Mouse (Mus musculus): ENCODE measurements around the gene Pnliprp2. TPM values are rescaled to one million over a fixed set of nuclear protein-coding genes. Genes with fewer than 3 reads are reported as not detected.

Gene Pnliprp2
- polyA plus RNA-seq, 2 experiments, result 0.04 TPM; not detected in 1

GRCm38 (mm10) chr19:58818571-58819415, 59.3 kb downstream of the Pnliprp2 start:
- no peak for TF ChIP-seq POLR2A (IDR thresholded peaks at IDR 0.05; ENCODE audit: borderline replicate concordance, extremely low read depth, insufficient read depth, insufficient read length)
- no peaks in the 10 kb centered on the region for H3K27me3 ChIP-seq (ENCODE audit: control insufficient read depth, insufficient read depth, low read length)
- H3K9ac ChIP-seq (ENCODE audit: low read depth, low read length, severe bottlenecking), result no peak overlapping the region
- no peaks in the 10 kb centered on the region for H3K9me3 ChIP-seq (ENCODE audit: control insufficient read depth, low read length)
- no peak for ATAC-seq (ENCODE audit: low FRiP score, low read depth)
- no peak overlapping the region for H3K4me2 ChIP-seq (replicated peaks; ENCODE audit: low read depth, low read length, severe bottlenecking)
- no peak for DNase-seq (ENCODE audit: low spot score)
- no peaks in the 10 kb centered on the region for H3K36me3 ChIP-seq (ENCODE audit: control insufficient read depth, insufficient read depth, low read length)
- no peak overlapping the region for H3K27ac ChIP-seq (replicated peaks; ENCODE audit: low read depth, low read length)
- H3K4me3 ChIP-seq (replicated peaks; ENCODE audit: low read length), result no peak overlapping the region
- 72% methylated on average over 14 of the region's 14 CpGs for WGBS
- peaks cover 8% of the 10 kb centered on the region; the same call in 1 of the 2 replicates for H3K4me1 ChIP-seq (ENCODE audit: control insufficient read depth, insufficient read depth, low read length)

- no peaks in the 10 kb centered on the region for H3K9me3 ChIP-seq (ENCODE audit: control insufficient read depth, low read length)
- TF ChIP-seq POLR2A (IDR thresholded peaks at IDR 0.05; ENCODE audit: borderline replicate concordance, extremely low read depth, insufficient read depth, insufficient read length), result no peak
- 62% methylated on average over 20 of the region's 20 CpGs for WGBS
- no peak overlapping the region for H3K9ac ChIP-seq (ENCODE audit: low read depth, low read length, severe bottlenecking)
- peaks cover 2% of the 10 kb centered on the region; the same call in 1 of the 2 replicates for H3K4me1 ChIP-seq (ENCODE audit: control insufficient read depth, insufficient read depth, low read length)
- H3K4me3 ChIP-seq (replicated peaks; ENCODE audit: low read length), result no peak overlapping the region
- H3K4me2 ChIP-seq (replicated peaks; ENCODE audit: low read depth, low read length, severe bottlenecking), result no peak overlapping the region
- ATAC-seq (ENCODE audit: low FRiP score, low read depth) (no peak), DNase-seq (ENCODE audit: low spot score) (no peak)
- no peaks in the 10 kb centered on the region for H3K36me3 ChIP-seq (ENCODE audit: control insufficient read depth, insufficient read depth, low read length)
- no peaks in the 10 kb centered on the region for H3K27me3 ChIP-seq (ENCODE audit: control insufficient read depth, insufficient read depth, low read length)
- no peak overlapping the region for H3K27ac ChIP-seq (replicated peaks; ENCODE audit: low read depth, low read length)
Observed at GRCm38 (mm10) chr19:58822454-58823200, 63.1 kb downstream of the Pnliprp2 start.

- H3K4me1 ChIP-seq (ENCODE audit: control insufficient read depth, insufficient read depth, low read length), result peaks cover 2% of the 10 kb centered on the region; the same call in 1 of the 2 replicates
- H3K4me3 ChIP-seq (replicated peaks; ENCODE audit: low read length), result no peak overlapping the region
- ATAC-seq (ENCODE audit: low FRiP score, low read depth) (no peak), DNase-seq (ENCODE audit: low spot score) (no peak)
- TF ChIP-seq POLR2A (IDR thresholded peaks at IDR 0.05; ENCODE audit: borderline replicate concordance, extremely low read depth, insufficient read depth, insufficient read length), result no peak
- H3K9ac ChIP-seq (ENCODE audit: low read depth, low read length, severe bottlenecking), result no peak overlapping the region
- H3K36me3 ChIP-seq (ENCODE audit: control insufficient read depth, insufficient read depth, low read length), result no peaks in the 10 kb centered on the region
- H3K4me2 ChIP-seq (replicated peaks; ENCODE audit: low read depth, low read length, severe bottlenecking), result no peak overlapping the region
- 92% methylated on average over 3 of the region's 3 CpGs for WGBS
- H3K27ac ChIP-seq (replicated peaks; ENCODE audit: low read depth, low read length), result no peak overlapping the region
- H3K27me3 ChIP-seq (ENCODE audit: control insufficient read depth, insufficient read depth, low read length), result no peaks in the 10 kb centered on the region
- no peaks in the 10 kb centered on the region for H3K9me3 ChIP-seq (ENCODE audit: control insufficient read depth, low read length)
Observed at GRCm38 (mm10) chr19:58823301-58823700, 63.8 kb downstream of the Pnliprp2 start.

- no peak overlapping the region for H3K4me2 ChIP-seq (replicated peaks; ENCODE audit: low read depth, low read length, severe bottlenecking)
- no peaks in the 10 kb centered on the region for H3K27me3 ChIP-seq (ENCODE audit: control insufficient read depth, insufficient read depth, low read length)
- H3K9me3 ChIP-seq (ENCODE audit: control insufficient read depth, low read length), result no peaks in the 10 kb centered on the region
- H3K36me3 ChIP-seq (ENCODE audit: control insufficient read depth, insufficient read depth, low read length), result no peaks in the 10 kb centered on the region
- no peak for DNase-seq (ENCODE audit: low spot score)
- H3K4me3 ChIP-seq (replicated peaks; ENCODE audit: low read length), result no peak overlapping the region
- H3K27ac ChIP-seq (replicated peaks; ENCODE audit: low read depth, low read length), result no peak overlapping the region
- WGBS, result 72% methylated on average over 1 of the region's 1 CpGs
- no peaks in the 10 kb centered on the region for H3K4me1 ChIP-seq (ENCODE audit: control insufficient read depth, insufficient read depth, low read length)
- H3K9ac ChIP-seq (ENCODE audit: low read depth, low read length, severe bottlenecking), result no peak overlapping the region
- no peak for TF ChIP-seq POLR2A (IDR thresholded peaks at IDR 0.05; ENCODE audit: borderline replicate concordance, extremely low read depth, insufficient read depth, insufficient read length)
- ATAC-seq (ENCODE audit: low FRiP score, low read depth), result no peak
Observed at GRCm38 (mm10) chr19:58824316-58824715, 64.8 kb downstream of the Pnliprp2 start.

Other genes starting within 250 kb of the Pnliprp2 start
- gene Ccdc172, start 247.7 kb upstream of the Pnliprp2 start, polyA plus RNA-seq (2012; rRNA removed), result not detected in 2 replicates
- not detected in 2 replicates for gene Ccdc172, start 247.7 kb upstream of the Pnliprp2 start, polyA plus RNA-seq (2014; fragmentation: Nextera tagmentation; extraction: Ambion mirVana)
- gene Pnlip, start 107.2 kb upstream of the Pnliprp2 start, polyA plus RNA-seq (2012; rRNA removed), result 0.14 TPM in 1 of 2 replicates, not detected in the other
- not detected in 2 replicates for gene Pnlip, start 107.2 kb upstream of the Pnliprp2 start, polyA plus RNA-seq (2014; fragmentation: Nextera tagmentation; extraction: Ambion mirVana)
- 0.06 and 0.12 TPM in 2 replicates for gene Pnliprp1, start 30.8 kb upstream of the Pnliprp2 start, polyA plus RNA-seq (2012; rRNA removed)
- gene Pnliprp1, start 30.8 kb upstream of the Pnliprp2 start, polyA plus RNA-seq (2014; fragmentation: Nextera tagmentation; extraction: Ambion mirVana), result 0.36 TPM in 1 of 2 replicates, not detected in the other
- not detected in 2 replicates for gene 1700019N19Rik, start 34.7 kb downstream of the Pnliprp2 start, polyA plus RNA-seq (2012; rRNA removed)
- gene 1700019N19Rik, start 34.7 kb downstream of the Pnliprp2 start, polyA plus RNA-seq (2014; fragmentation: Nextera tagmentation; extraction: Ambion mirVana), result not detected in 2 replicates
- gene Eno4, start 183.7 kb downstream of the Pnliprp2 start, polyA plus RNA-seq (2012; rRNA removed), result 0.28 and 0.31 TPM in 2 replicates
- gene Eno4, start 183.7 kb downstream of the Pnliprp2 start, polyA plus RNA-seq (2014; fragmentation: Nextera tagmentation; extraction: Ambion mirVana), result 0.17 and 0.19 TPM in 2 replicates
- gene Hspa12a, start 183.9 kb downstream of the Pnliprp2 start, polyA plus RNA-seq (2012; rRNA removed), result 6.1 and 7.7 TPM in 2 replicates
- gene Hspa12a, start 183.9 kb downstream of the Pnliprp2 start, polyA plus RNA-seq (2014; fragmentation: Nextera tagmentation; extraction: Ambion mirVana), result 2.3 and 2.4 TPM in 2 replicates

All from limb, embryonic 14.5 days (tissue).